Mouse (Mus musculus) spleen, postnatal 4 days (tissue): ENCODE results near the gene Birc6.
"Not testable (repeated sequence)": the region's sequence is repeated elsewhere in the genome, so short reads cannot be mapped to it uniquely, and the experiment has no call there.

Source experiments
- DNase-seq, 2 experiments: peaks; one replicate each; pipeline ENCODE4 v3.0.0; 2022; ENCODE audit warnings: low spot score in 2 of 2

The Birc6 gene

DNA sequence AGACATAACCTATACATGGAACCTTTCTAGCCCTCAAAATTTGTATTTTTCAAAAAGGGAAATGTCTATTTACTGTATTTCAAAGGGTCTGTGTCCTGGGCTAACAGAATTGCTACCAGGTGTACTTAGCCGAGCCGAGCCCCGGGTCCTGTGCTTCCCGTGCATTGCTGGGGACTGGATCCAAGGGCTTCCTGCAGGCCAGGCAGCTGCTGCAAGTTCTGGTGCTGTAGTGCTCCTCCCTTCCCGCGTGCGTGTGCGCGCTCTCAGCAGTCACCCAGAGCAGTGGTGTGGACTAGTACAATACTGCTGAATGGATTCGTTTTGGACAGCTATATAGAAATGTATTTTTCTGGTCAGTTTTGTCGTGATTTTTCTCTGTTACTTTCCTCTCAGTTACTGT lies 31.8 kb downstream of the Birc6 start:
- no peak for DNase-seq

DNA sequence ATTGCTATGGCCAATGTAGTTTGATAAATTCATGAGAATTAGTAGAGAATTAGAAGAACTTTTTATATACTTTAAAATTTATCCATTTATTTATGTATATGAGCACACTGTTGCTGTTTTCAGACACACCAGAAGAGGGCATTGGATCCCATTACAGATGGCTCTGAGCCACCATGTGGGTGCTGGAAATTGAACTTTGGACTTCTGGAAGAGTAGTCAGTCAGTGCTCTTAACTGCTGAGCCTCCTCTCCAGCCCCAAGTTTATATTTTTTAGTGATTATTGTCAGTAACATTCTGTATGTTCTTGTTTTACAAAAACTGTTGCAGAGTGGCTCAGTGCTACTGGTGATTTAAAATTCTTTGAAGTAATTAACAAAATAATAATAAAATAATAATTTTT lies 36.1 kb downstream of the Birc6 start:
- DNase-seq: no peak

DNA sequence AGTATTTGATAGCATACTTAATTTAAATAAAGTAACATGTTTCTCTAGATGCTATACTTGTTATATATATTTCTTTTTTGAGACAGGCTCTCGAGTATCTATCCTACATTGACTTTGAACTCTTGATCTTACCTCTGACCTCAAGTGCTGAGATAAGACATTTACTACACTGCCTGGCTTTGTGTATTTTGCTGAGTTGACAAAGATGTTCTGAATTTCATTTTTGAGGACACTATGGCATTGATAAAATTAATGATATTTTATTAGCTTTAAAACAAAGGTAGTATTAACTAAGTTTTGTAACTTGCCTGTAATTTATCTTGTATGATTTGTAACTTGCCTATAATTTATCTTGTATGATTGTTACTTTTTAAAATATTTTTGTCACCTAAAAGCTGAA lies 41.1 kb downstream of the Birc6 start:
- DNase-seq: no peak

DNA sequence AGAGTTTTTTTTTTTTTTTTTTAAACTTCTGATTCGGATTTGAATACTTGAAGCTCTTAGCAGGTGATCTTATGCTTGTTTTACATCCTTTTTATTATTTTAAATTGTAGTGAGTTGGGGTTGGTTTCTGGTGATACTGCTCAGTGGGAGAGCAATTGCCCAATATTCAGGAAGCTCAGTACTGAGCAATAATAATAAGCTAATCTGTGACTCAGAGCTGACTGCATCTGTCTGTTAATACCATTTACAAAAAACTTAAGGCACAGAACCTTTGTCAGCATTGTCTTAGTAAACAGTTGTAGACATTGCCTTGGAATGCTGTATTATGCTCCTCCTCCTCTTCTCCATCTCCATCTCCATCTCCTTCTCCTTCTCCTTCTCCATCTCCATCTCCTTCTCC lies 42.5 kb downstream of the Birc6 start:
- DNase-seq: no peak

DNA sequence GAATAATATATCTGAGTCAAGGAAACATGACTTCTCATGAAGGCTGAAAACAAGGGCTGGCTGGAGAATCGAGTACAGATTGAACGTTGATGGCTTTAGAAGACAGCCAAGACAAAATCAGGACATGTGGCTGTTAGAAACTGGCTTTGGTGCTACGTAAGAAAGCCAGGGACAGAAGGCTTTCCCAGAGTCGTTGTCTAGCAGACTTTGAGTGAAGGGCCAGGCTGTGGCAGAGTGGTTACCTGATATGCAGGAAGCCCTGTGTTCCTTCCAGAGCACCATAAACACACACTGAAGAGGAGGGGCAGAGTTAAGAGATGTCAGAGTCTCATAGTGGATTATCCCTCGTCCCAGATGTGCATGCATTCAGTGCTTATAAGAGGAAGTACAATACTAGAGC lies 49.1 kb downstream of the Birc6 start:
- DNase-seq: no peak

DNA sequence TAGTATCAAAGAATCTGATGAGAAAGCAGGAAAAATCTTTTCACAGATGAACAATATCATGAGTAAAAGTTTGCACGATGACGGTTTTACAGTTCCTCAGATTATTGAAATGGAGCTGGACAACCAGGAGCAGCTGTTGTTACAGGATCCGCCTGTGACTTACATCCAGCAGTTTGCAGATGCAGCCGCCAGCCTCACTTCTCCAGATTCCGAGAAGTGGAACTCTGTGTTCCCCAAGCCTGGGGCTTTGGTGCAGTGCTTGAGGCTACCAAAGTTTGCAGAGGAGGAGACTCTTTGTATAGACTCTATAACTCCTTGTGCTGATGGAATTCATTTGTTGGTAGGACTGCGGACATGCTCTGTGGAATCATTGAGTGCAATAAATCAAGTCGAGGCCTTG lies 51.5 kb downstream of the Birc6 start:
- no peak for DNase-seq

DNA sequence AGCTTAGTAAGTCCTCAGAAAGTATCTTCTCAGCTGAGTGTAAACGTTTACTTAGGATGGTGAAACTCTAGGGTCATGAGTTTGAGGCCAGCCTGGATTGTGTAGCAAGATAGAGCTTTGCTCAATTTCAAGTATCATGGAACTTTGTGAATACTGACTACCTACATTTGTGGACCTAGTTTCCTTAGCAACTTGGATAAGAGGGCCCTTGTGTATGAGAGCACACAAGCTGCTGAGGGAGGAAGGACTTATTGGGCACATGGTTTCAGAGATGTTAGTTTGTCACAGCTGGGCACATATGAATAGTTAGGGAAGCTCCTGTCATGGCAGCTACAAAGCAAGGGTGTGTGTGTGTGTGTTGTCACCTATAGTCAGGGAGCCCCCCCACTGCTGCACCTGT lies 52.6 kb downstream of the Birc6 start:
- DNase-seq: no peak

DNA sequence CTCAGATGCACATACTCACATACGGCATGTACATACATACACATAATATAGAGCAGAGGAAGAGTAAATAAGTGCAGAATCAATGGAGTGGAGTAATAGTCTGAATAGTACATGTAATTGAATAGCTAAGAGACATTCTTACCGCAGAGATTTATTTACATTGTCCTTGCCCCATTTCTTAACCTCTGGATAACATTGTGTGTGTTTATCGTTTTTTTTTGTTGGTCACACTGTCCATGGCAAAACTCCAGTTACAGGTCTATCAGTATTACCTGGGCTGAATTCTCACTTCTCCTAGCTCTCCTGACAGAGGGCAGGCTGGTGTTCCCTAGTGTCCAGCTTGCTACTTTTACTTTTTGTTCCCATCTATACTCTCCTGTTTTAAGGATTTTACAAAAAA lies 58.7 kb downstream of the Birc6 start:
- no peak for DNase-seq

DNA sequence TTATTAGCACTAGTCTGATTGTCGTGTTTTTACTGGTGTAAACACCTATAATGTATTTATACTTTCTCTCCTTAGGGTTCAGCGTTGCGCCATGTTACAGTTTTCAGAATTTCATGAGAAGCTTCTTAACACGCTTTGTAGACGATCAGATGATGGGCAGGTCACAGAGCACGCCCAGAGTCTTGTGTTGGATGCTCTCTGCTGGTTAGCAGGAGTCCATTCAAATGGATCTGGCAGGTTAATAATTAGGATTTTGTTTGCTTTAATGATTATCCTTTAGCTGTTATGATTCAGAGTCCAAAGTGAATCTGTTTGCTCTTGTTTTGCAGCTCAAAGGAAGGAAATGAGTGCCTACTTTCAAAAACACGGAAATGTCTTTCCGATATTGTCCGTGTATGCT lies 70.8 kb downstream of the Birc6 start:
- DNase-seq: no peak

DNA sequence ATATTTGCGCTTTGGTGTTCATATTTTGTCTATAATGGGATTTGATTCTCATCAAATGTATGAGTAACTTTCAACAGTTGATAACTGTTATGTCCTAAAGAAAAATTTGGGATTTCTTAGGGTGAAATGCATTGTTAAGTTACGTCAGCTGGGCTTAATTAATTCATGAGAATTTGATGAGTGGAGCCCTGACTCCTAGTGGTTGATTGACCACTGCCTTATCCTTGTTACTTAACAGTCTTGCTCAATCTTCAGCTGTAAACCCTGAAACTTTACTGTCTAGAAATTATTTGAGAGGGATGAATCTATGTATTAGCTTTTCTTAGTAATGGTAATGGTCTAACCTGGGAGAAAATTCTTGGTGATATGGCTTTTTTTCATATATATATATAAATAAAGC lies 71.3 kb downstream of the Birc6 start:
- no peak for DNase-seq

DNA sequence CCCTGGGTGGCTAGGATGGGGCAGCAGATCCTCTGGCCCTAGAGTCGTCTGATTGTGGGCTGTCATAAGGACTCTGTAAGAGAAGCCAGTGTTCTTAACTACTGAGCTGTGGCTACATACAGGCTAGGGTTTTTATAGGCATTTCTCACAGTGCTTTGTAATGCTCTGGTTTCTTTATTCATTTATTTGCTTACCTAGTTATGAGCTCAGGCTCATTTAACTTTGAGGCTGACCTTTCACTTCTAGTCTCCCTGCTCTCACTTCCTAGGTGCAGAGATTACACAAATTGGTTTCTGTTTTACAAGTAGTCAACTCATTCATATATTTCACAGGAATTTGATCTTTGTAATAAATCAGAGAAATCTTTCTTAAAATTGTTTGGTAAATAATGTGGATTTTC lies 73.1 kb downstream of the Birc6 start:
- no peak for DNase-seq

DNA sequence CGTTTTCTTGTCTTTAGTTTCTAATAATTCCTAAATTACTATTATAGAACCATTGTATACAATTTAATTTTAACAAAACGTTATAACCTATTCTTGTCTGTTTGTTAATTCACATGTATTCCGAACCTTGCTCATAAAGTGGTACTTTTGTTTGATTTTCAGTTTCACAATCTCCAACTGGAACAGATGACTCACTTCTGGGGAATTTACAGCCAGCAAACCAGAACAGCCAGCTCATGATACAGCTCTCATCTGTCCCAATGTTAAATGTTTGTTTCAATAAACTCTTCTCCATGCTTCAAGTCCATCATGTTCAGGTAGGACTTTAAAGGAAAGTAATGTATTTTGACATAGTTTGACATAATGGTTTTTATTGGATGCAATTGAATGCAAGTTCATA lies 102.7 kb downstream of the Birc6 start:
- DNase-seq: no peak

DNA sequence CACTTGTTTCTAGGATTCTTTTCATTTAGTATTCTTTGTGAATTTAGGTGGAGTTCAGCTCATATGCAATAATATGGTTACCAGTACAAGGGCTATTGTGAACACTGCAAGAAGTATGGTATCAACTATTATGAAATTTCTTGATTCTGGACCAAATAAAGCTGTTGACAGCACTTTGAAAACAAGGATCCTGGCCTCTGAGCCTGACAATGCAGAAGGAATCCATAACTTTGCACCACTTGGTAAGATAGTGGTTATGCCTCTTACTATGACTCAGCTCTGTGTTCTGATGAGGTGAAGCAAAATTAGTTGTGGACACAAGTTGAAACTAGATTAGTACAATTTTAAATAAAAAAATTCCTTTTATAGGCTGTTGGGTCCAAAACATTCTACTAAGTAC lies 114.3 kb downstream of the Birc6 start:
- DNase-seq: no peak

DNA sequence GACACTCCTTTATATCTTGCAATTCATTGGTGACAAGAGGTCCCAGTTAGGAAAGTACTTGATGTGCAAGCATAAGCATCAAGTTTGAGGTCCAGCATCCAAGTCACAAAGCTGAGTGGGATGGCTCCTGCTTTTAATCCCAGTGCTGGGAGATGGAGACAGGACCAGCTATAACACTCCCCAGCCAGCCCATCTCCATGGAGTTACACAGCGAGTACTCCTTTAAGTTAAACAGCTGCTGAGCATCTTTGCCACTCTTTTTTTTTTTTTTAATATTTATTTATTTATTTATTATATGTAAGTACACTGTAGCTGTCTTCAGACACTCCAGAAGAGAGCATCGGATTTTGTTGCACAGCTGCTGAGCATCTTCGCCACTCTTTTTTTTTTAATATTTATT lies 130.3 kb downstream of the Birc6 start:
- no peak for DNase-seq

DNA sequence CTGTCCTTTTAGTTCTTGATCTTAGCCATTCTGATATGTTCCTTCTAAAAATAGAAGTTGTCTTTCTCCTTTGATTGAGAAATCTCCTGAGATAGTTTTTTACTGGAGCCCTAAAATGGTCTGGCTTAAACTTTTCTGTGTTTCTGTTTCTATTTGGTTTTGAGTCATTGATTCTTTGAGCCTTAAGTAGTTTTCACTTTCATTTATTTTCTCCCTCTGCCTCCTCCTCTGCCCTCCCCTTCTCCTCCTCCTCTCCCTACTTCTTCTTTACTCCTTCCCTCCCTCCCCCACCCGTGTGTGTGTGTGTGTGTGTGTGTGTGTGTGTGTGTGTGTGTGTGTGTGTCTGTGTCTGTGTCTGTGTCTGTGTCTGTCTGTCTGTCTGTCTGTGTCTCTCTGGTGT lies 139.9 kb downstream of the Birc6 start:
- DNase-seq: no peak

DNA sequence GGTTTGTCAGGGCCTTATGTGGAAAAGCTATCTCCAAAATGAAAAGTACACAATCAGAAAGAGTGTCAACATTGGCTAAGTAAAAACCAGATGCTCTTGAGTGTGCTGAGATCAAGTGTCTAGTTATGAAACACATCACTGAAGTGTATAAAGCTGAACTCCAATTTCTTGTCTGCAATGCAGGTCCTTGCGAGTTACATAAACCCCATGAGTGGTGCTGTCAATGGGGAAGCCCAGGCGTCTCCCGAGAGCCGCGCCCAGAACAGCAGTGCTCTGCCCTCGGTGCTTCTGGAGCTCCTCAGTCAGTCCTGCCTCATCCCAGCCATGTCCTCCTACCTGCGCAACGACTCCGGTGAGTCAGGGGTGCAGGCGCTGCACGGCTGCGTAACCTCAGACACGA lies 141.9 kb downstream of the Birc6 start:
- no peak for DNase-seq

DNA sequence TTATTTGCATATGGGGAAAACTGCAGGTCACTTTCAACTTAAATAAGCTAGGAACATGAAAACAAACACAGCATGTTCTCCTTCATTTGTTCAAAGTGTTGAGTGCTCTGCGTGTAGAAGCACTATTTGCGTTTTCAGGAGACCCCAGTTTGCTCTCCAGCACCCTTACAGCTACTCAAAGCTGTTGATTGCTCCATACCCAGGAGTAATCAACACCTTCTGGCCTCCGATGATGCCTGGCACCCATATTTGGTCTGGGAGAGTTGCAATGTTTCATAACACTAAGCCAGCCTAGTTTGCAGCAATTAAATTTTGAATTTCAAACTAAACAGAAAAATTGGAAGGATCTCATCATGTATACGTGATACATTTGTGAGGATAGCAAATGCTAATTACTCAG lies 144.4 kb downstream of the Birc6 start:
- no peak for DNase-seq

DNA sequence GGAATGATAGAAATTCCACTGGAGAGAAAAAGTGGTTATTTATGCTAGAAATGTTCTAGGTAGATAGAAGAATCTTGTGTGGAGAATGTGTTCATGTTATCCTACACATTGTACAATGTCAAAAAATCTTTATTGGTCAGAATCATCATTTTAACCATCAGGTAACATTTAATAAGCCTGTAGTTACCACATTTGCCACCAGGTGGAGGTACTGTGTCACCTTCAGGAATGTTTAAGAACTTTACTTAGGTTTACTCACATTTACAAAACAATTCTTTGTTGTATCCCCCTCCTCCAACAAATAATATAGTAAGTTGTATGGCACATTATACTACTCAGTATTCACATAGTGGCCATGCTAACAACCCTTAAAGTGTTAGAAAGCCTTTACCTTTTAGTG lies 145.2 kb downstream of the Birc6 start:
- DNase-seq: peak in 1 of 2 experiments; percentile 34

DNA sequence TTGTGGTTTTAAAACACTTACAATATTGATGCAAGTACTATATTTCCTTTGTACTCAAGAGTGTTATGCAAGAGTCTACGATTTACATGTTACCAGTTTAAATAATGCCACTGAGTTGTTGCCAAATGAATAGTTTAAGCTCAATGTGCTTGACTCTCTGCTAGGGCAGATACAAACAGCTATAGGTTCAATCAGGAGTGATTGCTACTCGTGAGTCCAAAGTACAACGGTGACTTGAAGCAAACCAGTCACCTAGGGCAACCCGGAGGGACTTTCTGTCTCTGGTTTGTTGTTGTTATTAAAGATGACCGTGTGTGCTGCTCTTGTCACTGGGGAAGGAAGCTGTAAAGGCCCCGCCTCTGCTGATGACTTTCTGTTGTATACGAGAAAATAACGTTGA lies 150.0 kb downstream of the Birc6 start:
- DNase-seq: no peak

DNA sequence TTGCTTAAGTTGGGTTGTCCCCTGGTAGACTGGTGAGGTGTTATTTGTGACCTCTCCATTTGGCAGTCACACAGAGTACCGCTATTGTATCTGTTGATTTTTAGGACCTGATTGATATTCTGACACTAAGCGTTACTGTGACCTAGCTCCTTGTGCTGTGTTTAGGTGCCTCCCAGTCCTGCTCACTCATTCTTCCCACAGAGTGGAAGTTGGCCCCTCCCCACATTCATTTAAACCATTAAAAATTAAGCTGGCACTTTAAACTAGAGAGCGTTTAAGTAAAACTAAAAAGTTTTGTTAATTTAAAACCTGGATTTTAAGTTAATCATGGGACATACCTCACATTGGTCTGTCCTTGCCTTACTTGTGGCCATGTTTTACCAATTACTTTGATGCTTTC lies 156.8 kb downstream of the Birc6 start:
- no peak for DNase-seq

DNA sequence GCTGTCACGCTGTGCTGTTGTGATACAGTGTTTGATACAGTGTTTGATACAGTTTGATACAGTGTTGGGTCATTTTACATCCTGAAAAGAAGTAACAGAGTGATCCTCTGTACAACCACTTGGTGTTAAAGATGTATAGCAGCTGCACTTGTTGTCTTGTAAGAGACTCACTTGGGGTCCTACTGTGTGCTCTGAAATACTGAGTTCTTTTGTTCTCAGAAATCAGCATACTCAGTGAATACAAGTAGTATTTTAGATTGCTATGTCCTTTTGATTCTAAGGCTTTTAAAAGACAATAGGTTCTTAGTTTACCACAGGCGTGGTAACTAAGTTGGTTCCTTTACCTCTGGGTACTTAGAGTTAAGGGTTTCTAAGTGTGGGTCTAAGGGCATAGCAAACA lies 160.5 kb downstream of the Birc6 start:
- DNase-seq: no peak

DNA sequence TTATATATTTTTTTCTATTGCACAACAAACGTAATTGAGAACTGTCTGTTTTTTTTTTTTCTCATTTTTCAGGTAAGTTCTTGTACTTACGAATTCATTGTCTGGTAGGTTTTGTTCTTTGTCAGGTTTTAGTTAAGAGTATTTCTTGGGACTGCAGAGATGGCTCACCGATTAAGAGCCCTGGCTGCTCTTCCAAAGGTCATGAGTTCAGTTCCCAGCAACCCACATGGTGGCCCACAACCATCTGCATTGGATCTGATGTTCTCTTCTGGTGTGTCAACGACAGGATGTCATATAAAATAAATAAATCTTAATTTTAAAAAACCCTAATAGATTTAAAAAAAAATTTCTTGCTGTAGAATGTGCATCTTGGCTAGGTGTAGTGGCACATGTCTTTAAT lies 161.3 kb downstream of the Birc6 start:
- no peak for DNase-seq

DNA sequence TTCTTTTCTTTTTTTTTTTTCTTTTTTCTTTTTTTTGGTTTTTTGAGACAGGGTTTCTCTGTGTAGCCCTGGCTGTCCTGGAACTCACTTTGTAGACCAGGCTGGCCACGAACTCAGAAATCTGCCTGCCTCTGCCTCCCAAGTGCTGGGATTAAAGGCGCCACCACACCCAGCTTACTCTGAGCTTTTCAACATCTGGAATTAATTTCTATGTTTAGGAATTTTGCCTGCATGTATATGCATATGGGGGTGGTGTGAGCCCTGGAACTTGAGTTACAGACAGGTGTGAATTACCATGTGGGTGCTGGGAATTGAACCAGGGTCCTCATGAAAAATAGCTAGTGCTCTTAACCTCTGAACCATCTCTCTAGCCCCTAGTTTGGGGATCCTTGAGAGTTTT lies 173.6 kb downstream of the Birc6 start:
- not testable (repeated sequence) for DNase-seq

DNA sequence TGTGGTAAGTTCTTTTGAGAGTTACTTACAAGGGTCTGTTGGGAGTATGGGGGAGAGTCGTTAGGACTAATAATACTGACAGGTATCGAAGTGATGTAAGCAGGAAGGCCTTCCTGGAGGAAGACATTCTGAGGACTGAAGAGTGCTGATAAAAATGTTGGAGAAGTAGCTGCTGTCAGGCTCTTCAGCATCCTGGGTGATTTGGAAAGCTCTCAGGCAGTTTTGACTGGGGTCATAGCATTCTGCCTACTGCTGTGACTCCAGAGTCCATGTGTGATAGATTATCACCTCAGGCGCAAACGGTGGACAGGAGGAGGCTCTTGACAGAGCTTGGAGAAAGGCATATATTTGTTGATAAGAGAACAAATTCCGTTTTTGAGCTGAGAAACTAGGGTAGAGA lies 177.4 kb downstream of the Birc6 start:
- no peak for DNase-seq

DNA sequence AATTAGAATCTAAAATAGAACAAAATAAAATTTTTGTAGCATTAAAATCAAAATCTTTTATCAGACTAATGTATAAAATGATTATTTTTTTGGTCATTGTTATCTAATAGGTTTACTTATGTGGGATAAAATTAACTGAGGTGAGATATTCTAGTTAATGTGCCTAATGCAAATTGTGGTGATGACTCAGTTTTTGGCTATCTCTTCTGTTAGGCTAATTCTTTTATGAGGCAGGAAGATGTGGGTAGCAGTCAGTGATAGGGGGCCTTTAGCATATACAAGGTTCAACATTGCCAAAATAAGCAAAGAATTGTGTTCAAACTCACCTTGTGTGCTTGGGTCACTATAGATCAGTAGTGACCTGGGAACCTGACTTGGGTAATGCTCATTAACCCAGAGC lies 178.5 kb downstream of the Birc6 start:
- DNase-seq: no peak
